Mouse (Mus musculus) bone marrow macrophage, adult 2 months (primary cell): Measurements from ENCODE around the gene Daw1.

Source experiments
- CTCF ChIP-seq: IDR thresholded peaks from 2 replicates; pipeline ENCODE4 v1.5.1; 2012; ENCODE audit warnings: low read depth, mild to moderate bottlenecking, low read length, moderate library complexity
- POLR2A ChIP-seq: IDR thresholded peaks from 2 replicates; pipeline ENCODE4 v1.6.1; 2012; ENCODE audit warnings: mild to moderate bottlenecking, low read depth, low read length, borderline replicate concordance

- TF ChIP-seq POLR2A (no peak), CTCF (no peak)
These were observed 64.9 kb downstream of the Daw1 start for GRCm38 (mm10) chr1:83224423-83224960.
